Mouse (Mus musculus) activated CD4-positive, CD25-positive, alpha-beta regulatory T cell (primary cell): ENCODE data around the gene Slc5a7. TPM values are rescaled to one million over a fixed set of nuclear protein-coding genes. Genes with fewer than 3 reads are reported as not detected.

Experiments
- polyA plus RNA-seq, 2 experiments: library from polyadenylated mRNA; unstranded; fragments of 100-300 nt; shearing (Covaris generic); gene quantifications; one replicate each; pipeline ENCODE4 v1.2.1; 2017

Slc5a7 gene
- polyA plus RNA-seq = under 1 TPM in 1 of 2 experiments, not detected in 1; 0.05 TPM

DNA sequence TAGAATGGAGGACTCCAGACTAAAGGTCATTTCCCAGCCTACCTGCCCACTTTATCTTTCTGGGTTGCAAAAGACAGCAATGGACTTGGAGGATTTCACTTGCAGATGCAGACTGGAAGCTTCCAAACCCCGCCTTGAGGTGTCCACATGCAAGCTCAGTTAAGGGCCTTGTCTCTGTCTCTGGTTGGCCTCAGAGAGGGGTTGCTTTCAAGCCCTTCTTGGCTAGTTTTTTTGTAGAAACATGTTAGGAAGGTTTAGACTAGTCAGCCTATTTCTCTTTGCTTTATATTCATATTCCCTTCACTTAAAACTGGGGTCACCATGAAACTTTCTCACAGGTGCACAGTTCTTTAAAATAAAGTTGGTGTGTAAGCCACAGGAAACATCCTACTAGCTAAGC lies at the start of gene Slc5a7:
TSS of gene Slc5a7 (minus strand) at position 101 of the 400 bp plus-strand sequence.

